Mouse (Mus musculus): ENCODE data around the gene Map2k7. TPM values are rescaled to one million over a fixed set of nuclear protein-coding genes. Genes with fewer than 3 reads are reported as not detected.

Gene Map2k7
- polyA plus RNA-seq (2016; fragmentation: Nextera tagmentation; extraction: Ambion mirVana): 45.1 and 48.4 TPM in 2 replicates

- Histone ChIP-seq H3K4me2 (replicated peaks) (peak within 1 kb of the TSS; percentile 81), H3K27me3 (peaks cover 11% of the 10 kb centered on the region; the same call in 1 of the 2 replicates), H3K27ac (replicated peaks) (peak within 1 kb of the TSS; percentile 95), H3K9ac (replicated peaks) (peak within 1 kb of the TSS; percentile 73), H3K4me1 (peaks cover 27% of the 10 kb centered on the region), H3K4me3 (peak within 1 kb of the TSS; percentile 85), H3K9me3 (no peaks in the 10 kb centered on the region), H3K36me3 (peaks cover 22% of the 10 kb centered on the region)
- ATAC-seq (ENCODE audit: low FRiP score, low read depth): peak; percentile 94
- WGBS: under 1% methylated on average over 59 of the region's 71 CpGs
Measured at GRCm38 (mm10) chr8:4238434-4239192, at the start of gene Map2k7, which contains the start of gene Gm49320. Gene Map2k7, plus strand, starts transcription at chr8:4238740. Gene Gm49320, plus strand, starts transcription at chr8:4238865.

GRCm38 (mm10) chr8:4189031-4189722 is 49.4 kb upstream of the Map2k7 start:
- ATAC-seq (ENCODE audit: low FRiP score, low read depth): no peak
- no peaks in the 10 kb centered on the region for H3K9me3 ChIP-seq
- H3K9ac ChIP-seq (replicated peaks): no peak overlapping the region
- H3K4me3 ChIP-seq: no peak overlapping the region
- H3K4me2 ChIP-seq (replicated peaks): no peak overlapping the region
- no peak overlapping the region for H3K27ac ChIP-seq (replicated peaks)
- 44% methylated on average over 3 of the region's 3 CpGs for WGBS
- H3K4me1 ChIP-seq: peaks cover 20% of the 10 kb centered on the region
- peaks cover 58% of the 10 kb centered on the region for H3K36me3 ChIP-seq
- H3K27me3 ChIP-seq: no peaks in the 10 kb centered on the region

GRCm38 (mm10) chr8:4192305-4192704 is 46.2 kb upstream of the Map2k7 start:
- ATAC-seq (ENCODE audit: low FRiP score, low read depth): peak; percentile 42
- WGBS: 52% methylated on average over 5 of the region's 5 CpGs
- Histone ChIP-seq H3K4me3 (no peak overlapping the region), H3K4me2 (replicated peaks) (no peak overlapping the region), H3K27me3 (no peaks in the 10 kb centered on the region), H3K9me3 (no peaks in the 10 kb centered on the region), H3K9ac (replicated peaks) (no peak overlapping the region), H3K4me1 (peaks cover 20% of the 10 kb centered on the region), H3K27ac (replicated peaks) (peak overlapping the region; percentile 75), H3K36me3 (peaks cover 31% of the 10 kb centered on the region)

- Histone ChIP-seq H3K4me1 (peaks cover 20% of the 10 kb centered on the region), H3K36me3 (peaks cover 24% of the 10 kb centered on the region), H3K9me3 (no peaks in the 10 kb centered on the region), H3K9ac (replicated peaks) (no peak overlapping the region), H3K27ac (replicated peaks) (peak overlapping the region; percentile 75), H3K4me2 (replicated peaks) (peak overlapping the region; percentile 32), H3K27me3 (no peaks in the 10 kb centered on the region), H3K4me3 (no peak overlapping the region)
- WGBS: 2% methylated on average over 18 of the region's 18 CpGs
- peak; percentile 90 for ATAC-seq (ENCODE audit: low FRiP score, low read depth)
Measured at GRCm38 (mm10) chr8:4192807-4193587, 45.5 kb upstream of the Map2k7 start.

- Histone ChIP-seq H3K9me3 (no peaks in the 10 kb centered on the region), H3K4me1 (peaks cover 20% of the 10 kb centered on the region), H3K27me3 (no peaks in the 10 kb centered on the region), H3K36me3 (peaks cover 19% of the 10 kb centered on the region), H3K9ac (replicated peaks) (no peak overlapping the region), H3K4me2 (replicated peaks) (no peak overlapping the region), H3K27ac (replicated peaks) (0 out of 2 replicates have a peak overlapping the region, but pooled peaks have one; percentile 75), H3K4me3 (no peak overlapping the region)
- WGBS: 57% methylated on average over 7 of the region's 7 CpGs
- ATAC-seq (ENCODE audit: low FRiP score, low read depth): peak; percentile 16; the same call in 1 of the 2 replicates
Measured at GRCm38 (mm10) chr8:4193588-4193894, 45.0 kb upstream of the Map2k7 start.

- WGBS: 75% methylated on average over 2 of the region's 2 CpGs
- Histone ChIP-seq H3K36me3 (peaks cover 51% of the 10 kb centered on the region), H3K9ac (replicated peaks) (no peak overlapping the region), H3K27ac (replicated peaks) (no peak overlapping the region), H3K4me2 (replicated peaks) (no peak overlapping the region), H3K4me1 (peaks cover 2% of the 10 kb centered on the region; the same call in 1 of the 2 replicates), H3K4me3 (no peak overlapping the region), H3K27me3 (peaks cover 34% of the 10 kb centered on the region), H3K9me3 (no peaks in the 10 kb centered on the region)
- no peak for ATAC-seq (ENCODE audit: low FRiP score, low read depth)
Measured at GRCm38 (mm10) chr8:4201321-4201720, 37.2 kb upstream of the Map2k7 start.

GRCm38 (mm10) chr8:4205246-4206123 is 33.1 kb upstream of the Map2k7 start:
- Histone ChIP-seq H3K4me2 (replicated peaks) (no peak overlapping the region), H3K9me3 (no peaks in the 10 kb centered on the region), H3K27me3 (peaks cover 50% of the 10 kb centered on the region), H3K4me3 (no peak overlapping the region), H3K36me3 (peaks cover 70% of the 10 kb centered on the region), H3K9ac (replicated peaks) (no peak overlapping the region), H3K4me1 (peaks cover 12% of the 10 kb centered on the region; the same call in 1 of the 2 replicates), H3K27ac (replicated peaks) (no peak overlapping the region)
- 14% methylated on average over 38 of the region's 38 CpGs for whole genome bisulfite sequencing
- peak; percentile 14; the same call in 1 of the 2 replicates for ATAC-seq (ENCODE audit: low FRiP score, low read depth)

- H3K4me3 ChIP-seq: no peak overlapping the region
- ATAC-seq (ENCODE audit: low FRiP score, low read depth): 0 out of 2 replicates have a peak, but pooled peaks have one; percentile 4
Measured at GRCm38 (mm10) chr8:4206182-4207015, 32.1 kb upstream of the Map2k7 start.

GRCm38 (mm10) chr8:4207016-4207350 is 31.6 kb upstream of the Map2k7 start:
- no peak for ATAC-seq (ENCODE audit: low FRiP score, low read depth)
- 46% methylated on average over 2 of the region's 2 CpGs for WGBS
- H3K9ac ChIP-seq (replicated peaks): no peak overlapping the region
- H3K4me2 ChIP-seq (replicated peaks): no peak overlapping the region
- H3K27me3 ChIP-seq: peaks cover 50% of the 10 kb centered on the region
- H3K4me3 ChIP-seq: no peak overlapping the region
- H3K36me3 ChIP-seq: peaks cover 77% of the 10 kb centered on the region
- H3K4me1 ChIP-seq: peaks cover 12% of the 10 kb centered on the region; the same call in 1 of the 2 replicates
- no peaks in the 10 kb centered on the region for H3K9me3 ChIP-seq
- H3K27ac ChIP-seq (replicated peaks): no peak overlapping the region

More at GRCm38 (mm10) chr8:4206182-4207015, 32.1 kb upstream of the Map2k7 start:
- Histone ChIP-seq H3K4me2 (replicated peaks) (0 out of 2 replicates have a peak overlapping the region, but pooled peaks have one; percentile 13), H3K27me3 (peaks cover 50% of the 10 kb centered on the region), H3K9me3 (no peaks in the 10 kb centered on the region), H3K27ac (replicated peaks) (no peak overlapping the region), H3K4me1 (peaks cover 12% of the 10 kb centered on the region; the same call in 1 of the 2 replicates), H3K9ac (replicated peaks) (0 out of 2 replicates have a peak overlapping the region, but pooled peaks have one; percentile 28), H3K36me3 (peaks cover 73% of the 10 kb centered on the region)
- 5% methylated on average over 42 of the region's 44 CpGs for WGBS

GRCm38 (mm10) chr8:4211097-4211496 is 27.4 kb upstream of the Map2k7 start:
- H3K27me3 ChIP-seq: peaks cover 38% of the 10 kb centered on the region

More at GRCm38 (mm10) chr8:4211097-4211496, 27.4 kb upstream of the Map2k7 start:
- no peak overlapping the region for H3K4me3 ChIP-seq
- ATAC-seq (ENCODE audit: low FRiP score, low read depth): no peak
- no peaks in the 10 kb centered on the region for H3K9me3 ChIP-seq
- H3K4me1 ChIP-seq: peaks cover 49% of the 10 kb centered on the region
- no peak overlapping the region for H3K9ac ChIP-seq (replicated peaks)
- no peak overlapping the region for H3K4me2 ChIP-seq (replicated peaks)
- WGBS: 81% methylated on average over 6 of the region's 6 CpGs
- no peak overlapping the region for H3K27ac ChIP-seq (replicated peaks)
- H3K36me3 ChIP-seq: peaks cover 53% of the 10 kb centered on the region

All from midbrain, embryonic 12.5 days (tissue).